8 mouse cellular contexts compared by ENCODE assay signal in genomic region chr3:131245766-131246578, GRCm38 (mm10). TPM values are rescaled to one million over a fixed set of nuclear protein-coding genes. Genes with fewer than 3 reads are reported as not detected.
DNase-seq lines count a peak whose midpoint lies in the region; ATAC-seq lines count a peak whose summit lies in the region.

No protein-coding gene starts in this region.

- no peaks in the 10 kb centered on the region for H3K4me1 ChIP-seq in hindbrain, embryonic 12.5 days

- H3K36me3 ChIP-seq in hindbrain, embryonic 12.5 days = peaks cover 8% of the 10 kb centered on the region; the same call in 1 of the 2 replicates

- DNase-seq in NIH3T3 (ENCODE audit: low read depth) = peak; percentile 88
- DNase-seq in cerebellum, adult 11 months = peak; percentile 19
- DNase-seq in forelimb bud, embryonic 11.5 days (ENCODE audit: low read depth, low spot score) = peak; percentile 82
- peak; percentile 76 to 77 for DNase-seq in layer of hippocampus, postnatal 10 days (ENCODE audit: low spot score in 2 of 2)
- peak; percentile 79 for DNase-seq in lung, postnatal 14 days
- DNase-seq in retina, postnatal 1 day = peak; percentile 83
- DNase-seq in urinary bladder, adult 18-20 months (ENCODE audit: low spot score in 2 of 2) = no peak

- no peak overlapping the region for H3K4me2 ChIP-seq in hindbrain, embryonic 12.5 days (replicated peaks)

- peak; percentile 32 for ATAC-seq in hindbrain, embryonic 12.5 days (ENCODE audit: low FRiP score)

- no peak overlapping the region for H3K4me3 ChIP-seq in hindbrain, embryonic 12.5 days

- 63% methylated on average over 11 of the region's 11 CpGs for WGBS in hindbrain, embryonic 12.5 days

- no peaks in the 10 kb centered on the region for H3K27me3 ChIP-seq in hindbrain, embryonic 12.5 days

- H3K27ac ChIP-seq in hindbrain, embryonic 12.5 days = no peak overlapping the region

- no peak overlapping the region for H3K9ac ChIP-seq in hindbrain, embryonic 12.5 days

- H3K9me3 ChIP-seq in hindbrain, embryonic 12.5 days (replicated peaks) = no peaks in the 10 kb centered on the region

RNA-seq across cellular contexts. Expression of gene Hadh, which starts 25.9 kb away (rescaled TPM):
- 56.9 and 58.9 TPM in 2 replicates for polyA plus RNA-seq in hindbrain, embryonic 12.5 days (2016; fragmentation: Nextera tagmentation; extraction: Ambion mirVana)
- 10 to 100 TPM; 25.9 to 28.4 TPM for total RNA-seq in layer of hippocampus, postnatal 10 days (2021)

RNA-seq across cellular contexts. Expression of gene Cyp2u1, which starts 57.1 kb away (rescaled TPM):
- polyA plus RNA-seq in hindbrain, embryonic 12.5 days (2016; fragmentation: Nextera tagmentation; extraction: Ambion mirVana) = 3.3 and 3.6 TPM in 2 replicates
- total RNA-seq in layer of hippocampus, postnatal 10 days (2021) = 10 to 100 TPM; 15.0 to 15.1 TPM

Comparison
In these comparisons a context has a peak if more than half of its experiments do, and no peak if none do; other contexts are left out.
1. DNase-seq: peak in NIH3T3 (single experiment), cerebellum, adult 11 months (single experiment), forelimb bud, embryonic 11.5 days (single experiment), layer of hippocampus, postnatal 10 days (2 of 2), lung, postnatal 14 days (single experiment) and retina, postnatal 1 day (single experiment); none in urinary bladder, adult 18-20 months (0 of 2).